Mouse (Mus musculus) gastrocnemius, postnatal 14 days (tissue): ENCODE measurements at regions not wholly inside any gene's neighbourhood (a gene's known extent, or its start where the extent isn't known, plus 50 kb on each side); places are given as distances from the start of the nearest gene placed in this dataset.
"Not testable (repeated sequence)": the region's sequence is repeated elsewhere in the genome, so short reads cannot be mapped to it uniquely, and the experiment has no call there.

Experiments used
- DNase-seq: peaks from one replicate; pipeline ENCODE4 v3.0.0; 2021; ENCODE audit warnings: mixed read lengths
- intact Hi-C: fragments of 180-260 bp; cut with DNase I; formaldehyde crosslinking; loops from one replicate; pipeline ENCODE4 v1.15.1; 2025; ENCODE audit warnings: low total_unique reads

- no peak for DNase-seq
Observed at GRCm38 (mm10) chrX:129546016-129546415, 203.5 kb upstream of the Diaph2 start.

GRCm38 (mm10) chrX:129547606-129548005, 201.9 kb upstream of the Diaph2 start:
- DNase-seq, result no peak

More at GRCm38 (mm10) chrX:129546016-129546415, 203.5 kb upstream of the Diaph2 start:
- intact Hi-C loops, result no loop called here

GRCm38 (mm10) chrX:129556001-129556400, 193.5 kb upstream of the Diaph2 start:
- intact Hi-C loops, result no loop called here
- no peak for DNase-seq

More at GRCm38 (mm10) chrX:129547606-129548005, 201.9 kb upstream of the Diaph2 start:
- intact Hi-C loops, result no loop called here

GRCm38 (mm10) chrX:129599491-129599890, 150.1 kb upstream of the Diaph2 start:
- no peak for DNase-seq

GRCm38 (mm10) chrX:129607842-129608241, 141.7 kb upstream of the Diaph2 start:
- intact Hi-C loops, result no loop called here
- no peak for DNase-seq

More at GRCm38 (mm10) chrX:129599491-129599890, 150.1 kb upstream of the Diaph2 start:
- intact Hi-C loops, result no loop called here

GRCm38 (mm10) chrX:129611500-129611899, 138.0 kb upstream of the Diaph2 start:
- DNase-seq, intact Hi-C loops: not testable (repeated sequence)

- intact Hi-C loops, result no loop called here
- DNase-seq, result no peak
Observed at GRCm38 (mm10) chrX:129637016-129637415, 112.5 kb upstream of the Diaph2 start.

- DNase-seq, result no peak
- intact Hi-C loops, result no loop called here
Observed at GRCm38 (mm10) chrX:129645106-129645505, 104.4 kb upstream of the Diaph2 start.

- intact Hi-C loops, result loop anchor here (10.0 kb wide), 1 partner anchor 208 kb away; no protein-coding TSS in a partner anchor
- no peak for DNase-seq
Observed at GRCm38 (mm10) chrX:129656906-129657305, 92.6 kb upstream of the Diaph2 start.

- no peak for DNase-seq
- intact Hi-C loops, result no loop called here
Observed at GRCm38 (mm10) chrX:129690677-129691076, 58.9 kb upstream of the Diaph2 start.
